Mouse (Mus musculus): ENCODE measurements at regions not wholly inside any gene's neighbourhood (a gene's known extent, or its start where the extent isn't known, plus 50 kb on each side); places are given as distances from the start of the nearest gene placed in this dataset.

DNA sequence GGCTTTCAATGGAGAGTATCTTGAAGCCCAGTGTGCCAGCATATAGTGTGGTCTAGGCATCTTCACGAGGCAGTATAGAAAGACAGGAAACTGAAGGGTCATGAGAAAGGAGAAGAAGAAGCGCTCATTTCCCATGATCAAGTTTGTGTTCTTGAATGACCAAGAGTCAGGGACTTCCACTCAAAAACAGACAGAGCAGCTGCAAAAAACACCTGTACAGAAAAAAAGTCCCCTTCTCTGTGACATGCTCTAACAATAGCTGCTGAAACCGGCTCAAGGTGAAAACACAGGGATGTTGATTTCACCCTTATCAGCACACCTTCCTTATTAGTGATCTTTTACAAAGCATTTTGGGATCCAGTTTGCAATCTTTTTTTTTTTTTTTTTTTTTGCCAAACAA, 90.6 kb upstream of the Fam98a start:
- no peak overlapping the region for H3K4me3 ChIP-seq (ENCODE audit: low read depth, low read length)
- no peak overlapping the region for H3K9ac ChIP-seq (replicated peaks; ENCODE audit: low read depth, low read length)
- no peaks in the 10 kb centered on the region for H3K27me3 ChIP-seq (ENCODE audit: control insufficient read depth, insufficient read depth, low read length)
- ATAC-seq (ENCODE audit: low read depth) = no peak
- no peak overlapping the region for H3K4me2 ChIP-seq (ENCODE audit: low read depth, low read length)
- H3K9me3 ChIP-seq (ENCODE audit: control insufficient read depth, low read length) = no peaks in the 10 kb centered on the region
- H3K27ac ChIP-seq (ENCODE audit: low read depth, low read length) = no peak overlapping the region
- no peaks in the 10 kb centered on the region for H3K36me3 ChIP-seq (ENCODE audit: control insufficient read depth, insufficient read depth, low read length)
- no peaks in the 10 kb centered on the region for H3K4me1 ChIP-seq (ENCODE audit: control insufficient read depth, insufficient read depth, low read length)
- 88% methylated on average over 3 of the region's 3 CpGs for WGBS

DNA sequence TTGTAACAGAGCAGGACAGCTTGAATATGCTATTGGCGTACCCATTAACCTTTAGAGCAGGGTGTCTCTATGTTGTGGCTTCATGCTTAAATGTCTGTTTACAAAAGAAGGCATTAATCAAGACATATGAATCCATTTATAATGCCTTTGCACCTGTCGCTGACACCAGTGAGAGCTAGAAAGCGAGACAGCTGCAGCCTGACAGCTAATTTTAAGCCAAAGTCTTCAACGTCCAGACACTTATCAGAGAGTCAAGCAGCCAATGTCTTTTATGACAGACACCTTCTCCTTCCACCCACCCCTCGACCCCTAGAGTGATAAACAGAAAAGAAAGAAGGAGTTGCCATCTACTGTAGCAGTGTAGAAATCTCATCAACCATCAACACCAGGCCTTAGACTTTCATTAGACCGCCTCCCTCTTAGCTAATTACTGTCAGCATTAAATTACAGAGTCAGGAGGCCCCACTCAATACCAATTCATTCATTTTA, 89.3 kb upstream of the Fam98a start:
- WGBS = 28% methylated on average over 6 of the region's 6 CpGs

DNA sequence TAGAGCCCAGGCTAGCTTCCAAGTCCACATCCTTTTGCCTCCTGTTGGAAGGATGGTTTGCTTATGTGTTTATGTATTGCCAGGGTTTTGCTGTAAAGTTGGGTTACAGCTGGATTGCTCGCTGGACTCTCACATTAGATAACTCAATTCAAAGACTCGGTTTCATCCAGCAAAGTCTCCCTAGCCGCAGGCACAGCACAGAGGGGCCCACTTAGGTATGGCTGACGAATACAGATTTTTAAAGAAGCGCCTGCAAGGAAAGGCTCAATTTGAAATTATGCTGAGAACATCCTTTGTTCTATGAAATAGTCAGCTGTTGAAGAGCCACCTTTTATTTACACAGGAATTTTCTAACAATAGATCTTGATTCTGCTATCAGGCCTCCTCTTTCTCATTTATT, 88.8 kb upstream of the Fam98a start:
- H3K36me3 ChIP-seq (ENCODE audit: control insufficient read depth, insufficient read depth, low read length) = no peaks in the 10 kb centered on the region
- no peaks in the 10 kb centered on the region for H3K27me3 ChIP-seq (ENCODE audit: control insufficient read depth, insufficient read depth, low read length)
- no peak overlapping the region for H3K27ac ChIP-seq (ENCODE audit: low read depth, low read length)
- no peak overlapping the region for H3K4me2 ChIP-seq (ENCODE audit: low read depth, low read length)
- no peaks in the 10 kb centered on the region for H3K9me3 ChIP-seq (ENCODE audit: control insufficient read depth, low read length)
- H3K4me3 ChIP-seq (ENCODE audit: low read depth, low read length) = no peak overlapping the region
- no peaks in the 10 kb centered on the region for H3K4me1 ChIP-seq (ENCODE audit: control insufficient read depth, insufficient read depth, low read length)
- ATAC-seq (ENCODE audit: low read depth) = no peak
- WGBS = 59% methylated on average over 5 of the region's 5 CpGs
- no peak overlapping the region for H3K9ac ChIP-seq (replicated peaks; ENCODE audit: low read depth, low read length)

More for the DNA sequence above, 89.3 kb upstream of the Fam98a start:
- H3K27ac ChIP-seq (ENCODE audit: low read depth, low read length) = no peak overlapping the region
- no peaks in the 10 kb centered on the region for H3K9me3 ChIP-seq (ENCODE audit: control insufficient read depth, low read length)
- H3K36me3 ChIP-seq (ENCODE audit: control insufficient read depth, insufficient read depth, low read length) = no peaks in the 10 kb centered on the region
- H3K9ac ChIP-seq (replicated peaks; ENCODE audit: low read depth, low read length) = no peak overlapping the region
- H3K4me3 ChIP-seq (ENCODE audit: low read depth, low read length) = no peak overlapping the region
- peak; percentile 28; the same call in 1 of the 2 replicates for ATAC-seq (ENCODE audit: low read depth)
- no peaks in the 10 kb centered on the region for H3K27me3 ChIP-seq (ENCODE audit: control insufficient read depth, insufficient read depth, low read length)
- no peaks in the 10 kb centered on the region for H3K4me1 ChIP-seq (ENCODE audit: control insufficient read depth, insufficient read depth, low read length)
- H3K4me2 ChIP-seq (ENCODE audit: low read depth, low read length) = no peak overlapping the region

DNA sequence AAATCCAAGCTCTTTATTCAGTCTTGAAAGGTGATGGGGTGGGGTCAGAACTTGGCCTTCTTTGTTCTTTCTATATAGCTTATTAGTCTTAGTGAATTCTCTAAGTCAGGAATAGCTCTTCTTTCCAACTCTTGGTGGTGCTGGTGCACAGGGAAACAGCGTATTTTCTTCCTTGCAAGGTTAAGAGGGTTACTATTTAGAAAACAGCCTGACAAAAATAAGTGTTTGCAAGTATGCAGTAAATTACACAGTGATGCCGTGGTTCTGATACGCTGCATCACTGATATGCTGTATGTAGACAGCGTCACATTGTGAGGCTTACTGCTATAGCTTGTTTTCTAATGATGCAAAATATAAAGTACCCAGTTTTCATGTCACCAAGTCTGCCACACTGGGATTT, 78.1 kb upstream of the Fam98a start:
- Histone ChIP-seq H3K4me2 (ENCODE audit: low read depth, low read length) (no peak overlapping the region), H3K27ac (ENCODE audit: low read depth, low read length) (no peak overlapping the region), H3K4me3 (ENCODE audit: low read depth, low read length) (no peak overlapping the region), H3K36me3 (ENCODE audit: control insufficient read depth, insufficient read depth, low read length) (no peaks in the 10 kb centered on the region), H3K27me3 (ENCODE audit: control insufficient read depth, insufficient read depth, low read length) (no peaks in the 10 kb centered on the region), H3K4me1 (ENCODE audit: control insufficient read depth, insufficient read depth, low read length) (no peaks in the 10 kb centered on the region), H3K9me3 (ENCODE audit: control insufficient read depth, low read length) (no peaks in the 10 kb centered on the region), H3K9ac (replicated peaks; ENCODE audit: low read depth, low read length) (no peak overlapping the region)
- 70% methylated on average over 4 of the region's 4 CpGs for WGBS
- peak; percentile 54; the same call in 1 of the 2 replicates for ATAC-seq (ENCODE audit: low read depth)

DNA sequence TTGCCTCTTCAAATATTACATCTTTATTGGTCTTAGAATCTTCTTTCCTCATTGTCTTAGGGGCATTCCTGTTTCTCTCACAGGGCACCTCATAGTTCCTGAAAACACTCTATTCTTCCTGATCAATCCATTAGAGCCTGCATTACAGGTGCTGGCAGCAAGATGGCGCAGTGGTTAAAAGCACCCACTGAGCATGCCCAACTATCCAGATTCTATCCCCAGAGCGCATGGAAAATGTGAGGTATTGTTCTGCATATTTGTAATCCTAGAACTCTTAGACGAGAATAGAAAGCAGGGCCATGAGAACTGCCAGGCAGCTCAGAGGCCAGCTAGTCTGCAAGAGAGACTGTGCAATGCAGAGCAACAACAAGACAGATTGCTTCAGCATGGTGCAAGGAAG, 67.7 kb upstream of the Fam98a start:
- Histone ChIP-seq H3K27ac (ENCODE audit: low read depth, low read length) (no peak overlapping the region), H3K4me2 (ENCODE audit: low read depth, low read length) (no peak overlapping the region), H3K4me3 (ENCODE audit: low read depth, low read length) (no peak overlapping the region), H3K27me3 (ENCODE audit: control insufficient read depth, insufficient read depth, low read length) (no peaks in the 10 kb centered on the region), H3K9ac (replicated peaks; ENCODE audit: low read depth, low read length) (no peak overlapping the region), H3K9me3 (ENCODE audit: control insufficient read depth, low read length) (no peaks in the 10 kb centered on the region), H3K4me1 (ENCODE audit: control insufficient read depth, insufficient read depth, low read length) (no peaks in the 10 kb centered on the region), H3K36me3 (ENCODE audit: control insufficient read depth, insufficient read depth, low read length) (no peaks in the 10 kb centered on the region)
- WGBS = 69% methylated on average over 3 of the region's 3 CpGs
- ATAC-seq (ENCODE audit: low read depth) = no peak

DNA sequence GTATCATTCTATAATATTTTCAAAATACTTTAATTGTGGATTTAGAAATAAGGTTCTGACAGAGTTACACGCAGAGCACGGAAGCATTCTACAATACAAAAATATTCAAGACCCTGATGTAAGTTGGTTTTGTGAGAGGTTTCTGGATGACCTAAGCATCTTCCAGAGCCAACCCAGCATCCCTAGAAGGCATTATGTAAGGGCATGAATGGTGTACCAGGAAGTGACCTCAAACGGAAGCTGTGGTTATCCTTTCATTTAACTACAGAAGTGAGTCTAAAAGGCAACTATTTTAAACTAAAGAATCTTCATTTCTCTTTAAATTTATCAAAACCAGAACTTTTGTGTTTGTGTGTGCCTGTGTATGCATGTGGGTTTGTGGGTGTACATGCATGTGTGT, 66.8 kb upstream of the Fam98a start:
- Histone ChIP-seq H3K36me3 (ENCODE audit: control insufficient read depth, insufficient read depth, low read length) (no peaks in the 10 kb centered on the region), H3K27me3 (ENCODE audit: control insufficient read depth, insufficient read depth, low read length) (no peaks in the 10 kb centered on the region), H3K4me3 (ENCODE audit: low read depth, low read length) (no peak overlapping the region), H3K4me2 (ENCODE audit: low read depth, low read length) (no peak overlapping the region), H3K9me3 (ENCODE audit: control insufficient read depth, low read length) (no peaks in the 10 kb centered on the region), H3K9ac (replicated peaks; ENCODE audit: low read depth, low read length) (no peak overlapping the region), H3K4me1 (ENCODE audit: control insufficient read depth, insufficient read depth, low read length) (no peaks in the 10 kb centered on the region), H3K27ac (ENCODE audit: low read depth, low read length) (no peak overlapping the region)
- 97% methylated on average over 3 of the region's 3 CpGs for WGBS
- no peak for ATAC-seq (ENCODE audit: low read depth)

DNA sequence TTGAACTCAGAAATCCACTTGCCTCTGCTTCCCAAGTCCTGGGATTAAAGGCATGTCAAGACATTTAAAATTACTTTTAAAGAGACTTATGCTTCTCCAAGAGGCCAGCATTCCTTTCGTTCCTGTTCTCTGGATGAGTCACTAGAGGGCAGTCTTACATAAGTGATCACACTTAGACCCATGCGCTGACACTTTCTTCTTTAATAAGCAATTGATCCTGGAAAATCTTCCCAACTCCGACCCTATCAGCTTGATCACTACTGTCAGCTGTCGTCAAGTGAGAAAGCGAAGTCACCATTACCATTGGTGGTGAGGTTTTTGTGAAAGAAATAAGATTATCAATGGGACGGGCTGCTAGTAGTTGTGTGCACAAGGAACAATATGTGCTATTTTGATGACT, 65.5 kb upstream of the Fam98a start:
- H3K9ac ChIP-seq (replicated peaks; ENCODE audit: low read depth, low read length) = no peak overlapping the region
- no peaks in the 10 kb centered on the region for H3K4me1 ChIP-seq (ENCODE audit: control insufficient read depth, insufficient read depth, low read length)
- no peaks in the 10 kb centered on the region for H3K9me3 ChIP-seq (ENCODE audit: control insufficient read depth, low read length)
- H3K4me3 ChIP-seq (ENCODE audit: low read depth, low read length) = no peak overlapping the region
- peak; percentile 77; the same call in 1 of the 2 replicates for ATAC-seq (ENCODE audit: low read depth)
- no peaks in the 10 kb centered on the region for H3K36me3 ChIP-seq (ENCODE audit: control insufficient read depth, insufficient read depth, low read length)
- 24% methylated on average over 6 of the region's 6 CpGs for WGBS
- H3K27ac ChIP-seq (ENCODE audit: low read depth, low read length) = no peak overlapping the region
- no peaks in the 10 kb centered on the region for H3K27me3 ChIP-seq (ENCODE audit: control insufficient read depth, insufficient read depth, low read length)
- H3K4me2 ChIP-seq (ENCODE audit: low read depth, low read length) = no peak overlapping the region

DNA sequence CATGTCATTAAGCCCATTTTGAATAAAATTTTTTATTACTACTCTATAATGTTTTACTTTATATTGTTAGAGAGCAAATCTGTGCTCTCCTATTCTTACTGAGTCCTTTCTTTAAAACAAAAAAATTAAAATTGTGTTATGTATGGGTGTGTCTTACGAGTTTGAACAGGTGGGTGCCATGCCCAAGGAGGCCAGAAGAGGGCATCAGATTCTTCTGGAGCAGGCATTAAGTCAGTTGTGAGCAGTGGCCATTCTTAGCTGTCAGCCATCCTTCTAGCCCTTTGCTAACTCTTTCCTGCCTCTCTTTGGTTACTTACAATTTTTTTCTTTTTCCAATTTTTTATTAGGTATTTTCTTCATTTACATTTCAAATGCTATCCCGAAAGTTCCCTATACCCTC, 63.6 kb upstream of the Fam98a start:
- H3K4me1 ChIP-seq (ENCODE audit: control insufficient read depth, insufficient read depth, low read length) = no peaks in the 10 kb centered on the region
- no peak overlapping the region for H3K9ac ChIP-seq (replicated peaks; ENCODE audit: low read depth, low read length)
- no peak overlapping the region for H3K4me2 ChIP-seq (ENCODE audit: low read depth, low read length)
- no peaks in the 10 kb centered on the region for H3K27me3 ChIP-seq (ENCODE audit: control insufficient read depth, insufficient read depth, low read length)
- no peak overlapping the region for H3K4me3 ChIP-seq (ENCODE audit: low read depth, low read length)
- no peaks in the 10 kb centered on the region for H3K9me3 ChIP-seq (ENCODE audit: control insufficient read depth, low read length)
- 88% methylated on average over 2 of the region's 2 CpGs for WGBS
- no peak for ATAC-seq (ENCODE audit: low read depth)
- no peak overlapping the region for H3K27ac ChIP-seq (ENCODE audit: low read depth, low read length)
- H3K36me3 ChIP-seq (ENCODE audit: control insufficient read depth, insufficient read depth, low read length) = no peaks in the 10 kb centered on the region

DNA sequence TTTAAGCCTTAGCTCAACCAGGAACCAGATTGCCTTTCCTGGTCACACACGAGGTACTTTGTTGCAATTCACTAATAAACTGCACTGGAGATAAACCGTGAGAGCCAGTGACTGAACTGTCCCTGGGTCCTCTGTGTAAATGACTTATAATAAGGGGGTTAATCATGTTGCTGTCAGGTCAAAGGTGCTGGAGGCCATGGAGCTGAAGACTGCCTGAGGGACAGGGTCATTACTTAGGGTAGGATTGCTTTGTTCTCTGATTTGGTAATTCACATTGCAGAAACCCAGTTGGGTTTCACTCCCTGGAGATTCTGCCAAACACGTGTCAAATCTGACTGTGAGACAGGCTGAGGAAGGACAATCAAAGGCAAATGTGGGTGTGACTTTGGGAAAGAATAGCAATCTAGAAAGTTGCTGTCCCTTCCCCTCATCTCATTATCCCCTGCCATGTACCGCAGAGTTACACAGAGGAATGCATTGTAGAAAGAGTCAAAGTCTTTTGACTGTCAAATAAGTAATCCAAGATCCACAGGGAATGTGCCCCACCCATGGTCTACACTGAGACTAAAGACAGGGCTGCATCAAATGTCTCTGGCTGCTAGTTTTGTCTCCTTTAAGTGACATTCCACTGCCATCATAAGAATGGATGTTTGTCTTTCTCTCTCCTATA, 51.8 kb upstream of the Fam98a start:
- H3K4me1 ChIP-seq (ENCODE audit: control insufficient read depth, insufficient read depth, low read length) = no peaks in the 10 kb centered on the region
- no peak overlapping the region for H3K27ac ChIP-seq (ENCODE audit: low read depth, low read length)
- ATAC-seq (ENCODE audit: low read depth) = no peak
- no peaks in the 10 kb centered on the region for H3K36me3 ChIP-seq (ENCODE audit: control insufficient read depth, insufficient read depth, low read length)
- no peak overlapping the region for H3K9ac ChIP-seq (replicated peaks; ENCODE audit: low read depth, low read length)
- H3K27me3 ChIP-seq (ENCODE audit: control insufficient read depth, insufficient read depth, low read length) = no peaks in the 10 kb centered on the region
- no peak overlapping the region for H3K4me2 ChIP-seq (ENCODE audit: low read depth, low read length)
- H3K9me3 ChIP-seq (ENCODE audit: control insufficient read depth, low read length) = no peaks in the 10 kb centered on the region
- no peak overlapping the region for H3K4me3 ChIP-seq (ENCODE audit: low read depth, low read length)
- 6% methylated on average over 4 of the region's 4 CpGs for WGBS
